ENCODE assay signal across 31 mouse cellular contexts in the genomic region with DNA sequence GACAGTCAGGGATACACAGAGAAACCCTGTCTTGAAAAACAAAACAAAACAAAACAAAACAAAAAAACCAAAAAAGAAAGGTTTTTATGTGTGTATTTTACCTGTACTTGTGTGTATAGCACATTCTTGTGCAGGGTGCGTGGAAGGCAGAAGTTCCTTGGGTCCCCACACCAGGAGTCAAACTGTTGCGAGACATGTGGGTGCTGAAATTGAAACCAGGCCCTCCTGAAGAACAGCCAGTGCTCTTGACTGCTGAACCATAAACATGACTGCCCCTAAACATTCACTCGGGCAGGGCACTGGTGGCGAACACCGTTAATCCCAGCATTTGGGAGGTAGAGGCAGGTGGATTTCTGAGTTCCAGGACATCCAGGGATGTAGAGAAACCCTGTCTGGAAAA.
"Had no signal": no experiment of that assay in that cellular context is flagged by ENCODE, and none has a peak within 500 bp of the region (broad histone marks: within the 10 kb centered on the region; RNA-seq: fewer than 3 reads in every experiment).

No protein-coding gene starts in this region.

- H3K4me2 ChIP-seq: limb, embryonic 12.5 days; limb, embryonic 13.5 days; limb, embryonic 15.5 days; liver, embryonic 11.5 days; liver, embryonic 12.5 days; liver, embryonic 13.5 days; liver, embryonic 15.5 days; lung, embryonic 14.5 days; lung, embryonic 15.5 days; midbrain, embryonic 12.5 days; midbrain, embryonic 13.5 days; midbrain, embryonic 15.5 days; neural tube, embryonic 12.5 days had no signal

- H3K27ac ChIP-seq: left cerebral cortex, adult 2 months; limb, embryonic 10.5 days; limb, embryonic 12.5 days; limb, embryonic 13.5 days; limb, embryonic 15.5 days; liver, embryonic 12.5 days; liver, embryonic 14.5 days; lung, embryonic 15.5 days; macrophage; midbrain, embryonic 10.5 days; midbrain, embryonic 12.5 days; midbrain, embryonic 13.5 days; midbrain, embryonic 15.5 days; neural tube, embryonic 12.5 days had no signal

- ATAC-seq: liver, embryonic 12.5 days; lung, postnatal 0 days; midbrain, embryonic 13.5 days; midbrain, embryonic 15.5 days; midbrain, embryonic 16.5 days had no signal

- H3K9ac ChIP-seq: limb, embryonic 12.5 days; limb, embryonic 13.5 days; limb, embryonic 15.5 days; liver, embryonic 12.5 days; liver, embryonic 13.5 days; liver, embryonic 14.5 days; liver, embryonic 15.5 days; liver, postnatal 0 days; lung, embryonic 14.5 days; lung, embryonic 15.5 days; midbrain, embryonic 12.5 days; midbrain, embryonic 13.5 days; midbrain, embryonic 15.5 days; neural tube, embryonic 12.5 days had no signal

- H3K27me3 ChIP-seq: limb, embryonic 12.5 days; limb, embryonic 13.5 days; limb, embryonic 15.5 days; lung, embryonic 15.5 days; midbrain, embryonic 12.5 days; midbrain, embryonic 13.5 days; midbrain, embryonic 15.5 days; neural tube, embryonic 12.5 days had no signal

- DNase-seq: left cerebral cortex, postnatal 4 days; liver; liver, embryonic 13.5 days; liver, postnatal 0 days; lung, adult 18-20 months; lung, adult 2 months; lung, embryonic 14.5 days; lung, postnatal 10 days; lung, postnatal 14 days; lung, postnatal 36 days; lung, postnatal 4 days; midbrain, embryonic 14.5 days had no signal

- H3K9me3 ChIP-seq: limb, embryonic 10.5 days; limb, embryonic 12.5 days; limb, embryonic 13.5 days; limb, embryonic 15.5 days; liver, embryonic 12.5 days; liver, embryonic 13.5 days; liver, embryonic 15.5 days; lung, embryonic 15.5 days; megakaryocyte, embryonic 14.5 days; midbrain, embryonic 10.5 days; midbrain, embryonic 12.5 days; midbrain, embryonic 13.5 days; midbrain, embryonic 15.5 days; neural tube, embryonic 12.5 days had no signal

- H3K4me1 ChIP-seq: limb, embryonic 10.5 days; limb, embryonic 12.5 days; limb, embryonic 13.5 days; limb, embryonic 15.5 days; lung, embryonic 15.5 days; midbrain, embryonic 10.5 days; midbrain, embryonic 12.5 days; midbrain, embryonic 13.5 days; midbrain, embryonic 15.5 days; neural tube, embryonic 12.5 days had no signal

- H3K4me3 ChIP-seq: left cerebral cortex, adult 2 months; limb, embryonic 10.5 days; limb, embryonic 12.5 days; limb, embryonic 13.5 days; limb, embryonic 15.5 days; liver, embryonic 12.5 days; liver, embryonic 13.5 days; liver, embryonic 15.5 days; lung, embryonic 15.5 days; megakaryocyte, embryonic 14.5 days; midbrain, embryonic 10.5 days; midbrain, embryonic 12.5 days; midbrain, embryonic 13.5 days; midbrain, embryonic 15.5 days; neural tube, embryonic 12.5 days had no signal
